Mouse (Mus musculus) adrenal gland, adult (tissue): ENCODE measurements around the gene Arl16.

Source experiments
- DNase-seq, 2 experiments: peaks; one replicate each; pipeline ENCODE4 v3.0.0; 2022 to 2023; ENCODE audit warnings: low spot score in 1 of 2; ENCODE audit not compliant: inconsistent age in 2 of 2

Arl16 gene

DNA sequence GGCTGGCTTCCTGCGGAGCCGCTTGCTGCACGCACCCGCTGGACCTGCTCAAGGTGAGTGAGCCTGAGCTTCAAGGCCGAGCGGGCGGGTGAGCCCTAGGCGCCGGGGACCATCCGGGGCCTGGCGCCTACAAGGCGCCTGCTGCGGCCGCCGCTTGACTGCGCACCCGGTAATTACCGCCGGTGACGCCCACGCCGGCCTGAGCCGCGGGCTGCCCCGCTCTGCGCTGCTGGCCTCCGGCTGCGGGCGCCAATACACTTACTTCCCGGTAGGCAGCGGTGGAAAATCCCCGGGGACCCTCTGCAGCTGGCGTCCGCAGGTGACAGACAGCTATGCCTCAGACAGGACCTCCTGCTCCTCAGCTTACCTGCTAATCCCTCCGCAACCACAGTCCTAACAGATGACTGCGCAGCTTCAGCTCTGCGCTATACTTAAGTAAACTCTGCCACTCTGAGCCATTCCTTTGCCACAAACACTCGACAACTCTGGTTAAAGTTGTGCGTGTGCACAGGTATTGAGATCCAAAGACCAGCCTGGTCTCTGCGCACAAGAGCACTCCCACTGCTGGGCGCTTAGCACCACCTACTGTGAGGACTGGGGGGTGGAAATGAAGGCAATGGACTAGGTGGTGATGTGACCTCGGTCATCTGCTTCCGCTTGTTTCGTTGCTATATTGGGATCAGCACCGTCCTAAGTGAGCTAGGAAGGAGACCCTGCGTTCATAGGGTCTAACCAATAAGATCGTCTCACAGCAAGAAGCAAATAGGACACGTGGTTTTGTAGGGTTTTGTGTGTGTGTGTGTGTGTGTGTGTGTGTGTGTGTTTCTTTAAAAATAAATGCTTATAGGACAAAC, 24.8 kb upstream of the Arl16 start:
- DNase-seq, result peak; percentile 69 to 87

DNA sequence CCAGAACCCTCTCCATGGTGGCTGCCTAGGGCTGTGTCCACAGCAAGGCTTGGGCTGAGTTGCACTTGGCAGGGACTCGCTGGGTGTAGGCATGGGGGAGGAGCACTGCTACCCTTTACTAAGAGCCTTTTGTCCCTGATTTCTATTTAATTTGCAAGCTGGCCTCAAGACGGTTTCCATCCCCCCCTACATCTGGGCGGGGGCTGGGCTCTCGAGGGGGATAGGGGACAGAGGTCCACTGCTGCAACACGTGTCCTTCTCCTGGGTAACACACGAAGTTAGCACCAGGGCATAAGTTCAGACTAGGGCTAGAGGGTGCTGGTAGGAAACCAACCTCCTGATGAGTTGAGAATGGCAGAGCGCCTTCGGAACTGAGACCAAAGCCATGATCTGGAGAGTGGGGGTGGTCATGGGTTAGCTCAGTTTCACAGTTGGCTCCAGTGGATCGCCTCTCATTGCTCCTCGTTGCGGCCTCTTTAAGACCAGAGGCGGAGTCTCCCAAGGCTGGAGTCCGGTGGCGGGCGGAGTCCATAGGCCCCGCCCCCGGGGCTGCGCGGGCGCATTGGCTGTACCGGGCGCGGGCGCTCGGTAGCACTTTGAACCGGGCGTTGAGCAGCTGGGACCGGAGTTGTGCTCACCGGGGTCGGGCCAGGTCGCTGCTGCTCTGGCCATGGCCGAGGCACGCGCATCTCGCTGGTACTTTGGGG, 24.1 kb upstream of the Arl16 start, which contains the start of gene Slc25a10:
Gene Slc25a10, plus strand, starts transcription at position 524 of the 707 bp plus-strand sequence.
- DNase-seq, result peak; percentile 94 to 98

DNA sequence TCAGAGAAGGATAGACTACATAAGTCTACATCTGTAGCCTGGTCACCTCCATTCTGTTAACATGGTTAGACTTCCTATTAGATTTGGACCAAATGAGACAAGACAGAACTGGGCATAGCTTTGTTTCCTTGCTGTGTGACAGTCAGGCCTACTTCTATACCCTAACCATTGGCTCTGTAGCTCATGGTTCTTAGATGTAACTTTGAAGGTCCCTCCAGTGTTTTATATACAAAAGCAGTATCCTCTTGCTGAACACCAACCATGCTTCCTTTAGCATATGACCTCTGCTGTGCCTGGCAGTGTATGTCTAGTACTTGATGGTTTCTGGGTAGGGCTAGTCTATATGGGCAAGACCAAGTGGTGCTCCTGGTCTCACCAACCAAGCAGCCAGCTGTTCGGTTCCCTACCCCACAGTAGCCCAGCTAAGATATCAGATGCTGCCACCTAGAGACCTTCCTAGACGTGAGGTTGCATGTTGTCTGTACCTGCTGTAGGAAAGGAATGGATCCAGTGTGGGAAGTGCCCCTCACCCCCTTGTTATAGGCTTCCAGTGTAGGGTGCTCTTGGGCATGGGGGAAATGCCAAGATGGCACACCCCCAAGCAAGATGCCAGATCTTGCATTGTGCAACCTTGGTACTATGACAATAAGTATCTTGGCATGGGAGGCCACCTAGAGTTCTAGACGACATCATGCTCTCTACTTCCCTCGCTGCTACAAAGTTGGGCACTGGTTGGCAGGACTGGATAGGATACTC, 23.1 kb upstream of the Arl16 start:
- peak in 1 of 2 experiments; percentile 69 for DNase-seq

DNA sequence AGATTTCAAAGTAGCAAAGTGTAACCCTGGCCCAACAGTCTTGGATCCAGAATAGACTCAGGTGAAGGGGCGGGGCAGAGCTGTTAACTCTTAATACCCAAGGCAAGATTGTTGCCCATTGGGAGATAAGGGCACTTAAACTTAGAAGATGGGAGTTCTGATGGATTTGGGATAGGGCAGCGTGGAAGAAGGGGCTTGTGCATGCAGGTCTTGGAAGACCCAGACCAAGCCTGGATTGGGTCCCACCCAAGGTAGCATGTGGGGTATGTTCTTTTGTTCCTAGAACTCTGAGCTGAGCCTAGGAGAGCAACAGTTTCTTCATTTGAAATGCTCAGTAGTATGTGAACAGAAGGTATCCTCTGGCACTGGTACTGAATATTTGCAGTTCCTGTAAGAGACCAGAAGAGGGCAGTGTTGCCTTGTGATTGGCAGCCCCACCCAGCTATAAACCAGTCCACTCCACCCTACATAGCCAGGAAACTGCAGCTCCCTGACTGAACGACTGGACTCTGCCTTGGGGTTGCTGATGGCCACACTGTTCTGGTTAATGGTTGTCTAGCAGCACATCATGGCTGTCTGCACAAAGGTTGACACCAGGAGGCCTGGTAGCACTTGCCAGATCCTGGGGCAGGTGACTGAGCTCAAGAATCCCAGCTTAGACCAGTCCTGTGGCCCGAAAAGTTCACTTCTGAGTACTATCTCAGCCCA, 21.8 kb upstream of the Arl16 start:
- DNase-seq, result peak; percentile 76 to 91

DNA sequence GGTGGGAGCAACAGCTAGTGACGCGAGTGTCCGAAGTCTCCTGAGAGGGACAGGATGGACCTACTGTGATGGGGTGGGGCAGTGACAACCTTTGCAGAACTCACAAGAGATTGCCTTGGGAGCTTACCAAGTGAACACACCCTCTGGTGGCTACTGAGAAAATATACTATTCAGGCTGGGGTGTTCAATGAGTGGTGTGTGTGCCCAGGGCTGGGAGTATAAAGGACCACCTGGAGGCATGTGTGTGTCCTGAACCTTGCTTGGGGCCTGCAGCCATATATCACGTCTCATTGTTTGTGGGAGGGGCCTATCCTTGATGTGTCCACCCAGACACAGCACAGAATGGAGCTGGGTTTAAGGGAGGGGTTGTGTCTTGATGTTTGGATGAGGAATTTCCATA, 21.1 kb upstream of the Arl16 start:
- peak in 1 of 2 experiments; percentile 28 for DNase-seq

DNA sequence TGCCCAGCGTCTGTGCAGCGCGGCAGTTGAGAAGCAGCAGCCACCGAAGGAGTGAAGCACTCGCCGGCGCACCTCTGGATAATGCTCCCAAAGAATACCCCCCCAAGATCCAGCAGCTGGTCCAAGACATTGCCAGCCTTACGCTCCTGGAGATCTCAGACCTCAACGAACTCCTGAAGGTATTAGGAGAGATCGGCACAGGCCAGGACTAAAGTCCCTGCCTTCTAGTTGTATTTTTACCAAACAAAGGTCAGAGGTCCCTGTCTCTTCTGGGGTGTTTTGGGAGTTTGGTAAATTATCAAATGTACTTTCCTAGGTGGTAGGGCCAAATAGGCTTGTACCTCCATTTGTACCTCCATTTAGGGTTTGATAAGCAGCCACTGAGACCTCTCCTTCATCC, 17.8 kb upstream of the Arl16 start:
- no peak for DNase-seq

DNA sequence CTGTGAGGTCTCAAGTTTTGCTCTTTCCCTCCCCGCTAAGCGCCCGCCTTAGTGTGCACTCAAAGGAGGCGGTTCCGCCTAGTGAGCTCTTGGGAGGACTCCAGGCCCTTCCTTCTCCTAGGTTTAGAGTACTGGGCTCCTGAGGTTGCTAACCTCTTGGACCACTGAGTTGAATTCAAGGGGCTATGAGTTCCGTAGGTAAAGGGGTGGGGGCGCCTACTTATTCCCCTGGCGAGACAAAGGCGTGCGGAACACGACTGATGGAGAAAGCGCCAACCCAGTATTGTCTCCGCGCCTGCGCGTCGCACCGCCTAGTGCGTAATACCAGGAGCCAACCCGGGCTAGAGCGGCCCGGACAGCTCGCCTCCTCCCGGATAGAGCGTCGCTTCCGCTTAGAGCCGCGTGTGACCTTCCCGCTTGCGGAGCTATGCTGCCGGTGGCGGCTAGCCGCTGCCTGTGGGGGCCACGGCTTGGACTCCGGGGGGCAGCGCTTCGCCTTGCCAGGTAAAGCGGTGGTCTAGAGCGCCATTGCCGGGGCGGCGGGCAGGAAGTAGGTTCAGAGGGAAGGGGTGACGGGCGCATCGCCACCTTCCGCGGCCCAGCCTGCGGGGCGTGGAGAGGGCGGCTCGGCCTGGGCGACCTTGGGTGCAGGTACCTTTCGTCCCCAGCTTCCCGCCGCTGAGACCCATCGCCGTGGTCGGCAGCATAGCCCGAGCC, 17.0 kb upstream of the Arl16 start, which contains the start of gene Mrpl12:
Gene Mrpl12, plus strand, starts transcription at position 349 of the 717 bp plus-strand sequence.
- DNase-seq, result peak; percentile 91 to 97

DNA sequence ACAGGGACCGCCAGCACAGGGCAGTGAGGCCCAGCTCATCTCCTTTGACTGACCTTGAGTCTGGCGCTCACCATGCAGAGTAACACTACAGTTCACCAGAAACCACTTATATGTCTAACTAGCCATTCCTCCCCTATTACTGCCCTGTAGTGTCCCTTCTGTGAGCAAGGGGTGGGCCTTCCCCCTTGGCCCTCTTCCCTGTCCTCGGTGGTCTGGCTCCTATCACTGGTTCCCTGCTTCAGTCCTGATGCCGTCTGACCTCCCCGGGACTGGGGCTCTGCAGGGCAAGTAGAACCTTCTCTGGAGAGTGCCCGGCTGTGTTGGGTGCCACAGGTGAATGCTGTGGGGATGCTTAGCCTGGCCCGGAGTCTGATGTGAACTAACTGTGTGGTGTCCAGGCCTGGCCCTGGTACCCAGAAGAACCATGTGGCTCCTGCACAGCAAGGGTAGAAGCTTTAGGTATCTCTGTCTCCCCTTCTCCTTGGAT, 16.1 kb upstream of the Arl16 start:
- peak in 1 of 2 experiments; percentile 36 for DNase-seq

DNA sequence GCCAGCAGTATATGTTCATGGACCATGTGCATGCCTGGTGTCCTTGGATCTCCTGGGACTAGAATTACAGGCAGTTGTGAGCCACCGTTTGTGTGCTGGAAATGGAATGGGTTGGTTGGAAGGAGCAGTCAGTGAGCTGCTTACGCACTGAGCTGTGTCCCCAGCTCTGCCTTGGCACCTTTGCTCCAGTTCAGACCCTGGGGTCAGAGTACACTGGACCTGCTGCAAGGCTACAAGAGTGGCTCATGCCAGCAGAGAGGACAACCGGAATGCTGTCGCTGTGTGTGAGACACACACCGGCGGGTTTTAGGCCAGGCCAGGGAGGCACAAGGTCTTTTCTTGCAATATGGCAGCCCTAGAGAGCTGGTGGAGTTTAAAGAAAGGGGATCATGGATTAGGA, 4.6 kb upstream of the Arl16 start:
- no peak for DNase-seq

DNA sequence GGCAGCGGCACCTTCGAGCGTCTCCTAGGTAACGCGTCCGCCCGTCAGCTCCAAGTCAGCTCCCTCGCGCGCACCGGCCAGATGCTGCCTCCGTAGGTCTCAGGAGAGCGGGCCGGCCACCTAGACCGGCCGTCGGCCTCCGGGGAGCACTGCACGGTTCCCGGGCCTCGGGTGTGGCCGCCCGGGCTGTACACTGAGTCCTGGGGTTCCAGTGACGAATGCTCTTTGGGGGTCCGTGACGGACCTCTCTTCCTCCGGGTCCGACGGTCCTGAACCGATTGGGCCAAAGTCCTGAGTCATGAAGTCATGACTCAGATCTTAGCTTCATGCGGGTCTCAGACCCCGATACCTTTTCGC, 307 bp upstream of the Arl16 start:
- DNase-seq, result no peak

DNA sequence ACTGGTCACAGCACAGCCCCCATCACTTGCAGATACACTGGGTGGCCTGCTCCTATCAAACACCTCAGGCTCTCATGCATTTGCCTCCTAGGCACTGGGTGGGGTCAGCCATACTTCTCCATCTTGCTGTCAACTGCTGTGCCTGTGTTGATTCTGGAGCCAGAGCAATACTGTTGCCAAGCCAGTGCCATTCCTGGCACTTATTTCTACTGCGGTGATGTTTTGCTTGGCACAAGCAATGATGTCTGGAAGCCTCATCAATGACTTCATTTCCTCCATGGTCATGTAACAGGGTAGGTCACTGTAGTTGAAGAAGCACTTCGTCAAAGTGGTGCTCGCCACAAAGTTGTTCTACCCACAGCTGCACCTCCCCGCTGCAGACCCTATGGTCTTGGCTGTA, 1.9 kb downstream of the Arl16 start:
- DNase-seq, result no peak

DNA sequence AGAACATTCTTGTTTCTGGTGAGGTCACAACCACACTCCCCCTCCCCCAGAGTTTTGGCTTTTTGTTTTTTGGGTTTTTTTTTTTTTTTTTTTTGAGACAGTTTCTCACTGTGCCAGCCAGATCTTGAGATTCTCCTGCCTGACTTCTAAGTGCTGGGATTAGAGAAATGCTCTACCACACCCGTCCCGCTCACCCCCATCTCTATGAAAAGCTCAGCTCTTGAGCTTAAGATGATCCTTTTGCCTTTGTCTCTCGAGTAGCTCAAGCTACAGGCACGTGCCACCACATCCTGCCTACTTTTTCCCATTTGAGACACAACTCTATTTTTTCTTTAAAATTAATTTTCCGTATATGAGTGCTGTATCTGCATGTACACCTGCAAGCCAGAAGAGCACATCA, 3.0 kb downstream of the Arl16 start:
- no peak for DNase-seq

DNA sequence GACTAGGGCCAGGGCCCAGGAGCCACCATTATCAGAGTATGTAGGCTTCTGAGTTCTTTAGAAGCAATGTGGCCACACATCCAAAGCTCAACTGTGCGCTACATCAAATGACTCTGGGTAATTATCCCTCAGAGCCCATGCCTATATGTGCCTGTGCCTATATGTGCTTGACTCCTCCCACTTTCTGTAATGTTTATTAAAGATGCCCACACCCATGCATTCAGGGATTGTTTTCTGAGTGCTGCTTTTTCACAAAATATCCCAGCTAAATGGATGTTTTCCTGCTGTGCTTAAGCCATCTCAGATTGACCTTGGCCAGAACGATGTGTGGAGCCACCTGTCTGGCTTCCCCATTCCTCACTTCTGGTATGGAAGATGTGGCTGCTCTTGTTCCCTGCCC, 3.9 kb downstream of the Arl16 start:
- no peak for DNase-seq

DNA sequence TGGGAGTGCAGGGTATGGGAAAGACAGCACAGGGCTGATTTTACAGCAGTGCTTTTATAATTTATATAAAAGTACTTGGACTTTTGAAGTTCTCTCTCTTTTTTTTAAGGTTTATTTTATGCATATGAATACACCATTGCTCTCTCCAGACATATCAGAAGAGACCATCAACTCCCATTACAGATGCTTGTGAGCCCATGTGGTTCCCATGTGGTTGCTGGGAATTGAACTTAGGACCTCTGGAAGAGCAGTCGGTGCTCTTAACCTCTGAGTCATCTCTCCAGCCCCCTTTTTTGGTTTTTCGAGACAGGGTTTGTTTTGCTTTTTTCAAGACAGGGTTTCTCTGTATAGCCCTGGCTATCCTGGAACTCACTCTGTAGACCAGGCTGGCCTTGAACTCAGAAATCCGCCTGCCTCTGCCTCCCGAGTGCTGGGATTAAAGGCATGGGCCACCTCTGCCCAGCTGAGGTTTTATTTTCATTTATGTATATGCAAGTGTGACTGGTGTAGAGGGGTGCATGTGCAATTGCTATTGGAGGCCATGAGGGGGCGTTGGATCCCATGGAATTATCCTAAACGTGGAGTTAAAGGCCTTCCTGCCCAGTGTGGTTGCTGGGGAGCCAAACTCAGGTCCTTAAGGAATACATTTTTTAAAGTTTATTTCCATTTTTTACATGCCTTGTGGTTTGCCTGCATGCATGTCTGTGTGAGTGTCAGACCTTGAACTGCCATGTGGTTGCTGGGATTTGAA, 8.4 kb downstream of the Arl16 start:
- no peak for DNase-seq

DNA sequence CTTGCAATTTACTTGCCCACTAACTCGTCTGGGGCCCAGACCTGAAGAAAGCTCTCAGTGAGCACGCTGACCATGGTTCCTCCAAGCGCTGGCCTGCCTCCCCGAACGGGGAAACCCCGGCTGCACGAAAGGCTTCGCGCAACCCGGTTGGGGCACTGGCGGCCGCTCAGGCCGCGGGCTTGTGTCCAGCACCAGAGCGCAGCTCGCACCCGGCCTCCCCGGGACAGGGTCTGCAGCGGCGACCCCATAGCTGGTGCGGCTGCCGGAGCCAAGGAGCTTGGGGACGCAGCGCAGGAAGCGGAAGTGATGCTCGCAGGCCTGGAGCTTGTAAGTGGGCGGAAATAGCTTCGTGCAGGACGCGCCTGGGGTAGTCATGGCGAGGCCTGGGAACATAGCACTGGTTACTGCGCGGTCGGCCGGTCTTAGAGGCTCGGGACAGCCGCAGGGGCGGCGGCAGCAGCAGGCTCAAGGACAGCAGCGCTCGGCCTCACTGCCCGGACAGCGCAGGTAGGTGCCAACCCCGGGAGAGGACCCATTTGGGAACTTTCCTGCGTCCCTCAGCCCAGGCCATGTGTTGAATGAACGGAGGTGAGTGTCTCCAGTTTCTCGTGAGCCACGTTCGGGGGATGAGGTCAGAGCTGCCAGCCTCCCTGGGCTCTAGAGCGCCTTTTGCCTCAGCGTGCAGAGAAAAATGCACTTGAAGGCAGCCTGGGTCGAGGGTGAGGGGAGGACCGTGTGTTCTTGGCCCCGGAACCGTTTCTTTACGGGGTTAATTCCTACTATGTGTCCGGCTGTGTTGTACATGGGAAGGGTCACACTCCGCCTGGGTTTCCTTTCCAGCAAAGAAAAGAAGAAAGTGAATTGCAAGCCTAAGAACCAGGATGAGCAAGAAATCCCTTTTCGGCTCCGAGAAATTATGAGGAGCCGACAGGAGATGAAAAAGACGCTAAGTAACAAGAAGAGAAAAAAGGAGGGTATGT, 9.3 kb downstream of the Arl16 start, which contains the start of the genes Oxld1 and Ccdc137:
Gene Oxld1, minus strand, starts transcription at position 297 of the 980 bp plus-strand sequence.
Gene Ccdc137, plus strand, starts transcription at position 344 of the 980 bp plus-strand sequence.
- DNase-seq, result peak; percentile 81 to 94

DNA sequence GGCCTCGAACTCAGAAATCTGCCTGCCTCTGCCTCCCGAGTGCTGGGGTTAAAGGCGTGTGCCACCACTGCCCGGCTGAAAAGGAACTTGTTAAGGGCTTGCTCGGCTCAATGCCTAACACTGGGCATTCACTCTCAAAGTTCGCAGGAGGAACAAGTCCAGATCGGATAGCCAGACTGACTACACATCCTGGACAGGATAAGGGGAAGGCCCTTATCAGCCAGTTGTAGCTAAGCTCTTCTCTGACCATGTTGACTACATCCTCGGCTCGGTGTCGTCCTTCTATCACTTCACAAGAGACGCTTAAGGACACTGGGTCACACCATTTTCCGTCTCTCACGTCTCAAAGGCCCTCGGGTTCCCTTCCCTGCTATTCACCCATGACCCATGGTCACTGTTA, 10.0 kb downstream of the Arl16 start:
- no peak for DNase-seq

DNA sequence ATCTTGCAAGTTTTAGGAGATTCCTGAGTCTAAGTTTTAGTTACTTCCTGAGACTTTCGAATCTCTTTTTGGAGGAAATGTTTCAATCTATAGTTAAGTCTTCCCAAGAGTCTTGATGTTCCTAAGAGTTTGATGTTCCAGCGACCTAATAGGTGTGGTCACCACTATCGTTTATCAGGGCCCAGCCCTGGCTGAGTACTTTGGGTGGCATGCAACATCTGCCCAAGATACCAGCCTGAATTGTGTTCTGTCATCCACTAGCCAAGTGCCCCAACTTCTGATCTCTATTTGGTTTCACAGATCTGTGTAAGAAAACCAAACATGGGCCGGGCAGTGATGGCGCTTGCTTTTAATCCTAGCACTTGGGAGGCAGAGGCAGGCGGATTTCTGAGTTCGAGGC, 12.0 kb downstream of the Arl16 start:
- DNase-seq, result no peak

DNA sequence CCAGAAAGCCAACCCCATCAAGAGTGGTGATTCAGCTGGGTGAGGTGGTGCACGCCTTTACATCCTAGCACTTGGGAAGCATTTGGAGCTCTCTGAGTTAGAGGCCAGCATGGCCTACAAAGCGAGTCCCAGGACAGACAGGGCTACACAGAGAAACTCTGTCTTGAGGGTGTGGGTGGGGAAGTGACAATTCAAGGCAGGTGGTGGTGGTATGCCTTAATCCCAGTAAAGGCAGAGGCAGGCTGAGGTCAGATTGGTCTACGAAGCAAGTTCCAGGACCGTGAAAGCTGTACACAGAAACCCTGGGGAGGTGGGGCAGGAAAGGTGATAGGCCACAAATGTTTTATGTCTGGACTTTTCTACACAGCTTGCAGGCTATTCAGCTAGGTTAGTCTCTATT, 12.4 kb downstream of the Arl16 start:
- no peak for DNase-seq
